Mouse (Mus musculus) thymus, postnatal 0 days (tissue): ENCODE results near the gene Cep83. TPM values are rescaled to one million over a fixed set of nuclear protein-coding genes. Genes with fewer than 3 reads are reported as not detected.
"Not testable (repeated sequence)": the region's sequence is repeated elsewhere in the genome, so short reads cannot be mapped to it uniquely, and the experiment has no call there.

Experiments
- DNase-seq: peaks from one replicate; pipeline ENCODE4 v3.0.0-alpha.2; 2015; ENCODE audit warnings: low spot score
- polyA plus RNA-seq: library from polyadenylated mRNA; unstranded; fragments of >200 nt; fragmentation: Nextera tagmentation; extraction: Ambion mirVana; gene quantifications from 2 replicates; pipeline ENCODE4 v1.2.1, GENCODE M21; 2015

Gene Cep83
- polyA plus RNA-seq = 21.1 and 23.5 TPM in 2 replicates

- peak; percentile 87 for DNase-seq
Observed at GRCm38 (mm10) chr10:94688420-94689175, at the start of gene Cep83. TSS of gene Cep83 (plus strand) at chr10:94688654.

- DNase-seq = no peak
Observed at GRCm38 (mm10) chr10:94639281-94639680, 49.2 kb upstream of the Cep83 start.

- DNase-seq = no peak
Observed at GRCm38 (mm10) chr10:94640067-94640466, 48.4 kb upstream of the Cep83 start.

GRCm38 (mm10) chr10:94664036-94664435 lies 24.4 kb upstream of the Cep83 start:
- DNase-seq = no peak

GRCm38 (mm10) chr10:94664455-94664854 lies 24.0 kb upstream of the Cep83 start:
- DNase-seq = no peak

- DNase-seq = no peak
Observed at GRCm38 (mm10) chr10:94668147-94668546, 20.3 kb upstream of the Cep83 start.

GRCm38 (mm10) chr10:94687801-94688419 lies 544 bp upstream of the Cep83 start:
- no peak for DNase-seq

- DNase-seq = peak; percentile 48
Observed at GRCm38 (mm10) chr10:94689176-94689510, 689 bp downstream of the Cep83 start.

- no peak for DNase-seq
Observed at GRCm38 (mm10) chr10:94690376-94690775, 1.9 kb downstream of the Cep83 start.

- DNase-seq = no peak
Observed at GRCm38 (mm10) chr10:94692163-94692562, 3.7 kb downstream of the Cep83 start.

- no peak for DNase-seq
Observed at GRCm38 (mm10) chr10:94705643-94706258, 17.3 kb downstream of the Cep83 start.

GRCm38 (mm10) chr10:94706695-94707094 lies 18.2 kb downstream of the Cep83 start:
- DNase-seq = no peak

GRCm38 (mm10) chr10:94709622-94710319 lies 21.3 kb downstream of the Cep83 start:
- no peak for DNase-seq

GRCm38 (mm10) chr10:94710320-94710695 lies 21.9 kb downstream of the Cep83 start:
- DNase-seq = no peak

GRCm38 (mm10) chr10:94720300-94720699 lies 31.8 kb downstream of the Cep83 start:
- no peak for DNase-seq

- not testable (repeated sequence) for DNase-seq
Observed at GRCm38 (mm10) chr10:94728053-94728452, 39.6 kb downstream of the Cep83 start.

GRCm38 (mm10) chr10:94730445-94730844 lies 42.0 kb downstream of the Cep83 start:
- DNase-seq = no peak

- no peak for DNase-seq
Observed at GRCm38 (mm10) chr10:94734829-94735228, 46.4 kb downstream of the Cep83 start.

GRCm38 (mm10) chr10:94740221-94740620 lies 51.8 kb downstream of the Cep83 start:
- no peak for DNase-seq

- DNase-seq = no peak
Observed at GRCm38 (mm10) chr10:94741459-94741858, 53.0 kb downstream of the Cep83 start.

- DNase-seq = no peak
Observed at GRCm38 (mm10) chr10:94747011-94747410, 58.6 kb downstream of the Cep83 start.

- no peak for DNase-seq
Observed at GRCm38 (mm10) chr10:94771496-94771895, 83.0 kb downstream of the Cep83 start.
